Mouse (Mus musculus): ENCODE measurements around the gene Plaa.

GRCm38 (mm10) chr4:94544321-94544720 lies 58.7 kb downstream of the Plaa start:
- TF ChIP-seq POLR2A (IDR thresholded peaks at IDR 0.05; ENCODE audit: borderline replicate concordance, control insufficient read depth, low read depth, low read length), result no peak
- no peak for TF ChIP-seq CTCF (IDR thresholded peaks at IDR 0.05; ENCODE audit: control insufficient read depth, insufficient read depth, low read length)

All from bone marrow, adult 2 months (tissue).